Mouse (Mus musculus): ENCODE data around the gene Aida.

DNA sequence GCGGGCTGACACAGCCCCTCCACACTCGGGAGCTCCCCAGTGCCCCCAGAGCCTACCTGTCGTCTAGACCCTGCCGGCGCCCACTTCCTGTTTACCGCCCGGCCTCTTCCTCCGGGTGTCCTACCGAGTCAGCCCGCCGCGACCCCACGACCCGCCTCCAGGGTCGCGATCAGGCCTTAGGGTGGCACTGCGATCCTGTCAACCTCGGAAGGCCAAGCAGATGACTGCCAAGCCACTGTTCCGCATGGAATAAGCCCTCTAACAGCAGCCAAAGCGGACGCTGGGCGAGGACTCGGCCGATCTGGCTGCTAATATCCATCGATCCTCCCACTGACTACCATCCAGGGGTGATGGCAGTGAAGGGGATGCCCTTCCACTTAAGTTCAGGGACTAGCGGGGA lies at the start of gene Aida:
- no peak for TF ChIP-seq POLR2A (IDR thresholded peaks at IDR 0.05; ENCODE audit: borderline replicate concordance, insufficient read depth, low read length)
- no peak for TF ChIP-seq CTCF (IDR thresholded peaks at IDR 0.05; ENCODE audit: borderline replicate concordance, insufficient read depth, low read depth, low read length)
